8 mouse cellular contexts compared by ENCODE assay signal in the genomic region with DNA sequence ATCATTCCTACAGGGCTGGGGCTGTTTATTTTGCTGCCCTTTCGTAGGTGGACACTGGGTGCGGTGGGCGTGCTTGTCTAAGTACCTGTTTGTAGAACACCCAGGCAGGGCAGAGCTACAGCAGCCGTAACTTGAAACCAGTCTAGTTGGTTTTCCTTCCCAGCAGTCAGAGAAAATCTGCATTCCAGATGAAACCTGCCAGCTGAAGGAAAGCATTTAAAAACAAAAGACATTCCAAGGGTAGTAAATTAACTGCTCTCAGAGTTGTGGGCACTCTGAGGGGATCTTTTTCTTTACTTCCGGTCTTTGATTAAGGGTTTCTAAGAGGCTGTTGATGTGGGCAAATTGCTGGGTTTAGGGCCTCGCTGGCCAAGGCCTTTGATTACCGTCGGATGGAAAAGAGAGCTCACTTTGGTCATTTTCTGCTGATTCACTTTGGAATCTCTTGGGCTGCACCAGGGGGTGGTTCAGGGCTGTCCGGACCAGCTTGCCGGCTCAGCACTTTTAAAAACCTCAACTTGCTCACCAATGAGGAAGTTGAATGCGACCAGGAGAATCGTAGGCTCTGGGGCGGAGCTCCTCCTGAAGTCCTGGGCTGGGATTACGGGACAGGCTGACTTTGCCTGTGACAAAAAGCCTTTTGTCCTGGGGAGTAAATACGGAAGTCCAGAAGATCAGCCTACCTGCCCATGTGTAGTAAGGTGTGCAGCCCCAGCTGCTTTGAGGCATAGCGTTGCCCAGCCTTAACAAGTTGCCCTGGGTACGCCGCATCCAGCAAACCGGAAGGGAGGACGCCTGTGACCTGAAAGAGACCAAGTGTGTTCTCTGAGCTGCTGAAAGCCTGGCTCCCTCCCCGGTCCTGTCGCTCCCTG.
DNase-seq lines count a peak whose midpoint lies in the region; ATAC-seq and TF ChIP-seq lines count a peak whose summit lies in the region.

No protein-coding gene starts in this region.

- H3K36me3 ChIP-seq in erythroblast, embryonic 14.5 days (ENCODE audit: control insufficient read depth): no peaks in the 10 kb centered on the region
- no peaks in the 10 kb centered on the region for H3K36me3 ChIP-seq in embryonic facial prominence, embryonic 12.5 days
- H3K36me3 ChIP-seq in heart, embryonic 14.5 days (ENCODE audit: control insufficient read depth, insufficient read depth, low read length): no peaks in the 10 kb centered on the region
- no peaks in the 10 kb centered on the region for H3K36me3 ChIP-seq in kidney, embryonic 16.5 days (ENCODE audit: insufficient read depth, low read length)
- peaks cover 3% of the 10 kb centered on the region for H3K36me3 ChIP-seq in small intestine, adult 2 months (ENCODE audit: control insufficient read depth, insufficient read depth, low read length)

- TF ChIP-seq POLR2A in small intestine, adult 2 months (IDR thresholded peaks at IDR 0.05; ENCODE audit: low read depth, low read length): peak; percentile 58; the same call in 1 of the 2 replicates

- no peak; the same call in 1 of the 2 replicates for TF ChIP-seq CTCF in small intestine, adult 2 months (IDR thresholded peaks at IDR 0.05; ENCODE audit: extremely low read depth, insufficient read length, insufficient replicate concordance, low read depth, low read length)

- WGBS in embryonic facial prominence, embryonic 12.5 days: 5% methylated on average over 22 of the region's 22 CpGs
- WGBS in heart, embryonic 14.5 days: 8% methylated on average over 22 of the region's 22 CpGs
- 3% methylated on average over 22 of the region's 22 CpGs for WGBS in kidney, embryonic 16.5 days
- 6% methylated on average over 22 of the region's 22 CpGs for WGBS in small intestine, adult 2 months

- no peak for ATAC-seq in erythroblast, adult 5-6 weeks (replicated peaks; ENCODE audit: low FRiP score, poor library complexity, severe bottlenecking)
- ATAC-seq in embryonic facial prominence, embryonic 12.5 days (ENCODE audit: insufficient number of reproducible peaks, insufficient read depth, low FRiP score, low TSS enrichment): peak; percentile 68; the same call in 1 of the 2 replicates
- ATAC-seq in heart, embryonic 14.5 days (ENCODE audit: insufficient number of reproducible peaks, insufficient read depth, low FRiP score, low read depth): peak; percentile 71
- peak; percentile 91 for ATAC-seq in kidney, embryonic 16.5 days (ENCODE audit: low FRiP score, low TSS enrichment)

- H3K4me3 ChIP-seq in erythroblast, embryonic 14.5 days (replicated peaks): peak overlapping the region; percentile 1
- H3K4me3 ChIP-seq in embryonic facial prominence, embryonic 12.5 days: peak overlapping the region; percentile 31
- peak overlapping the region; percentile 42 to 50 for H3K4me3 ChIP-seq in heart, embryonic 14.5 days (ENCODE audit: control insufficient read depth in 1 of 2, insufficient read depth in 1 of 2, low read depth in 1 of 2, low read length in 2 of 2)
- peak overlapping the region; percentile 44 for H3K4me3 ChIP-seq in kidney, embryonic 16.5 days (ENCODE audit: low read length)
- peak overlapping the region; percentile 66 for H3K4me3 ChIP-seq in small intestine, adult 2 months (ENCODE audit: low read depth, low read length)

- H3K4me1 ChIP-seq in erythroblast, embryonic 14.5 days (ENCODE audit: control insufficient read depth): no peaks in the 10 kb centered on the region
- H3K4me1 ChIP-seq in embryonic facial prominence, embryonic 12.5 days: peaks cover 18% of the 10 kb centered on the region
- H3K4me1 ChIP-seq in heart, embryonic 14.5 days (ENCODE audit: control insufficient read depth in 2 of 2, insufficient read depth in 2 of 2, low read length in 2 of 2): peaks cover 0 to 8% of the 10 kb centered on the region in 2 experiments; a peak in 2 of 4 replicates
- peaks cover 16% of the 10 kb centered on the region for H3K4me1 ChIP-seq in kidney, embryonic 16.5 days (ENCODE audit: insufficient read depth, low read length)
- H3K4me1 ChIP-seq in small intestine, adult 2 months (ENCODE audit: control insufficient read depth, insufficient read depth, insufficient read length, low read length): peaks cover 9% of the 10 kb centered on the region; the same call in 1 of the 2 replicates

- no peaks in the 10 kb centered on the region for H3K9me3 ChIP-seq in erythroblast, embryonic 14.5 days (ENCODE audit: control insufficient read depth, low read length)
- H3K9me3 ChIP-seq in embryonic facial prominence, embryonic 12.5 days: no peaks in the 10 kb centered on the region
- H3K9me3 ChIP-seq in heart, embryonic 14.5 days (ENCODE audit: control insufficient read depth, low read length): no peaks in the 10 kb centered on the region
- H3K9me3 ChIP-seq in kidney, embryonic 16.5 days (ENCODE audit: low read length): no peaks in the 10 kb centered on the region

- H3K9ac ChIP-seq in embryonic facial prominence, embryonic 12.5 days: peak overlapping the region; percentile 11; the same call in 1 of the 2 replicates
- H3K9ac ChIP-seq in heart, embryonic 14.5 days (ENCODE audit: low read length): peak overlapping the region; percentile 58
- peak overlapping the region; percentile 63 for H3K9ac ChIP-seq in kidney, embryonic 16.5 days (replicated peaks; ENCODE audit: low read length)

- DNase-seq in lung, postnatal 36 days: peak; percentile 72
- no peak for DNase-seq in right cerebral cortex, postnatal 10 days (ENCODE audit: low spot score in 2 of 2)

- peak overlapping the region; percentile 79 for H3K27ac ChIP-seq in embryonic facial prominence, embryonic 12.5 days
- peak overlapping the region; percentile 12 to 27; a peak in 1 of 4 replicates for H3K27ac ChIP-seq in heart, embryonic 14.5 days (replicated peaks in 1 of 2; ENCODE audit: control insufficient read depth in 1 of 2, insufficient read depth in 1 of 2, low read depth in 2 of 2, low read length in 2 of 2)
- H3K27ac ChIP-seq in kidney, embryonic 16.5 days (ENCODE audit: low read length): peak overlapping the region; percentile 95
- peak overlapping the region; percentile 89 for H3K27ac ChIP-seq in small intestine, adult 2 months (ENCODE audit: insufficient read depth, low read depth, low read length)

- peaks cover 2% of the 10 kb centered on the region; the same call in 1 of the 2 replicates for H3K27me3 ChIP-seq in erythroblast, embryonic 14.5 days (ENCODE audit: control insufficient read depth)
- no peaks in the 10 kb centered on the region for H3K27me3 ChIP-seq in embryonic facial prominence, embryonic 12.5 days
- no peaks in the 10 kb centered on the region for H3K27me3 ChIP-seq in heart, embryonic 14.5 days (ENCODE audit: control insufficient read depth, insufficient read depth, low read length)
- H3K27me3 ChIP-seq in kidney, embryonic 16.5 days (ENCODE audit: insufficient read depth, low read length): no peaks in the 10 kb centered on the region
- H3K27me3 ChIP-seq in small intestine, adult 2 months (ENCODE audit: control insufficient read depth, insufficient read depth, low read length): no peaks in the 10 kb centered on the region

- peak overlapping the region; percentile 55 for H3K4me2 ChIP-seq in embryonic facial prominence, embryonic 12.5 days (replicated peaks)
- peak overlapping the region; percentile 71 for H3K4me2 ChIP-seq in heart, embryonic 14.5 days (ENCODE audit: low read length)
- H3K4me2 ChIP-seq in kidney, embryonic 16.5 days (replicated peaks; ENCODE audit: low read depth, low read length): peak overlapping the region; percentile 61

Comparison
In these comparisons a context has a peak if more than half of its experiments do, and no peak if none do; other contexts are left out.
1. H3K4me3 ChIP-seq: peak in every context shown above with its lines; median percentile 66 in small intestine, adult 2 months; 46 in heart, embryonic 14.5 days; 44 in kidney, embryonic 16.5 days; 31 in embryonic facial prominence, embryonic 12.5 days; 1 in erythroblast, embryonic 14.5 days.
2. H3K27ac ChIP-seq: peak in every context shown above with its lines; median percentile 95 in kidney, embryonic 16.5 days; 89 in small intestine, adult 2 months; 79 in embryonic facial prominence, embryonic 12.5 days; 20 in heart, embryonic 14.5 days.
3. H3K9ac ChIP-seq: peak in every context shown above with its lines; median percentile 63 in kidney, embryonic 16.5 days; 58 in heart, embryonic 14.5 days; 11 in embryonic facial prominence, embryonic 12.5 days.